Mouse (Mus musculus): ENCODE measurements around the gene Apc2. TPM values are rescaled to one million over a fixed set of nuclear protein-coding genes. Genes with fewer than 3 reads are reported as not detected.

The Apc2 gene
- total and polyA plus RNA-seq, 3 experiments = 0.07 to 0.13 TPM; not detected in 1

- peaks cover 50% of the 10 kb centered on the region for H3K27me3 ChIP-seq (replicated peaks)
- H3K79me2 ChIP-seq (replicated peaks; ENCODE audit: control insufficient read depth, extremely low read depth, insufficient read depth, poor library complexity, severe bottlenecking) = no peaks in the 10 kb centered on the region
- peaks cover 30 to 48% of the 10 kb centered on the region in 2 experiments for H3K4me1 ChIP-seq (ENCODE audit: control insufficient read depth in 1 of 2, insufficient read depth in 2 of 2)
- H3K9me3 ChIP-seq (replicated peaks; ENCODE audit: low read length) = peaks cover 5% of the 10 kb centered on the region
- dilution Hi-C loops (cut with MboI; ENCODE audit: extremely low pct_ligation_motif_present, extremely low pct_unique_long_range_greater_than_20kb, low sequenced_read_pairs) (no loop called here), in situ Hi-C loops (cut with MboI; ENCODE audit: low pct_ligation_motif_present, low pct_unique_long_range_greater_than_20kb, low sequenced_read_pairs) (no loop called here)
- H3K4me2 ChIP-seq (ENCODE audit: insufficient read depth, low read depth, poor library complexity, severe bottlenecking) = peak overlapping the region; percentile 58
- H3K27ac ChIP-seq (ENCODE audit: insufficient read depth, low read depth) = no peak overlapping the region
- peaks cover 22 to 28% of the 10 kb centered on the region in 2 experiments for H3K36me3 ChIP-seq (replicated peaks in 1 of 2; ENCODE audit: control insufficient read depth in 1 of 2, insufficient read depth in 1 of 2, low read length in 1 of 2)
- peak overlapping the region in 1 of 3 experiments; percentile 55 for H3K4me3 ChIP-seq (replicated peaks in 1 of 3; ENCODE audit: low read depth in 2 of 3, low read length in 2 of 3, poor library complexity in 1 of 3)
- no peak for DNase-seq (ENCODE audit: extremely low read depth)
- no peak for TF ChIP-seq E2F4 (IDR thresholded peaks at IDR 0.05; ENCODE audit: insufficient replicate concordance, low read depth, low read length)
- TF ChIP-seq ZMIZ1 (IDR thresholded peaks at IDR 0.05; ENCODE audit: low read depth, low read length) = no peak
- no peak for TF ChIP-seq CHD2 (IDR thresholded peaks at IDR 0.05; ENCODE audit: low read length)
- no peak for TF ChIP-seq ZNF384 (IDR thresholded peaks at IDR 0.05; ENCODE audit: low read depth, low read length)
- no peak for TF ChIP-seq MYC (IDR thresholded peaks at IDR 0.05; ENCODE audit: low read depth, low read length)
- TF ChIP-seq ZC3H11A (IDR thresholded peaks at IDR 0.05; ENCODE audit: low read depth, low read length) = no peak
- peak overlapping the region; percentile 41 for H3K9ac ChIP-seq (ENCODE audit: insufficient read depth, low read depth)
These were observed 36.1 kb downstream of the Apc2 start for GRCm38 (mm10) chr10:80331636-80332524.

DNA sequence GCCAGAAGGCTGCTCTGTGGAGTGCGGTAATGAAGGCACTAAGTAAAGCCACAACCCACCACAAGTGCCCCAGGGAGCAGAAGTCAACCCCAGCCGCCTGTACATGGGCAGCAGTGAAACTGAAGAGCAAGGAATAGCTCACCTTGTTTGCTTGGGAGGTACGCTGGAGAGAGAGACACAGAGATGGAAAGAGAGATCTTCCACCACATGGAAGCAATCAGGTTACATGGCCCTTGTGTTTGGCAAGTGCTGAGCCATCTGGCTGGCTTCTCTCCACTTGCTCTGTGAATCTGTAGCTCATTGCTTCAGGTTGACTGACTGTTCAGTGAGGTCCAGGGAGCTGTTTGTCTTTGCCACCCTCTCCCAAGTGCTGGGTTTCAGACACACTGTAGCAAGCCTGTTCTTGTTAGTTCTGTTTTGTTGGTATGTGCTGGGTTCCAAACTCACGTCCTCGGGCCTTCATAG lies 36.8 kb downstream of the Apc2 start:
- H3K4me3 ChIP-seq (replicated peaks in 1 of 3; ENCODE audit: low read depth in 2 of 3, low read length in 2 of 3, poor library complexity in 1 of 3) = no peak overlapping the region
- H3K27me3 ChIP-seq (replicated peaks) = peaks cover 45% of the 10 kb centered on the region
- peaks cover 5% of the 10 kb centered on the region for H3K9me3 ChIP-seq (replicated peaks; ENCODE audit: low read length)
- in situ Hi-C loops (cut with MboI; ENCODE audit: low pct_ligation_motif_present, low pct_unique_long_range_greater_than_20kb, low sequenced_read_pairs) (no loop called here), dilution Hi-C loops (cut with MboI; ENCODE audit: extremely low pct_ligation_motif_present, extremely low pct_unique_long_range_greater_than_20kb, low sequenced_read_pairs) (no loop called here)
- DNase-seq (ENCODE audit: extremely low read depth) = no peak
- H3K36me3 ChIP-seq (replicated peaks in 1 of 2; ENCODE audit: control insufficient read depth in 1 of 2, insufficient read depth in 1 of 2, low read length in 1 of 2) = peaks cover 22 to 28% of the 10 kb centered on the region in 2 experiments
- no peak overlapping the region for H3K9ac ChIP-seq (ENCODE audit: insufficient read depth, low read depth)
- H3K4me1 ChIP-seq (ENCODE audit: control insufficient read depth in 1 of 2, insufficient read depth in 2 of 2) = peaks cover 30 to 48% of the 10 kb centered on the region in 2 experiments
- no peaks in the 10 kb centered on the region for H3K79me2 ChIP-seq (replicated peaks; ENCODE audit: control insufficient read depth, extremely low read depth, insufficient read depth, poor library complexity, severe bottlenecking)
- no peak for TF ChIP-seq RAD21 (IDR thresholded peaks at IDR 0.05; ENCODE audit: low read depth, low read length)
- no peak for TF ChIP-seq ZKSCAN1 (IDR thresholded peaks at IDR 0.05; ENCODE audit: borderline replicate concordance, low read depth, low read length)
- no peak for TF ChIP-seq CHD2 (IDR thresholded peaks at IDR 0.05; ENCODE audit: low read length)
- TF ChIP-seq POLR2AphosphoS2 (IDR thresholded peaks at IDR 0.05; ENCODE audit: low read depth, low read length) = no peak
- no peak for TF ChIP-seq ELF1 (IDR thresholded peaks at IDR 0.05; ENCODE audit: low read depth, low read length)
- no peak for TF ChIP-seq MAX (IDR thresholded peaks at IDR 0.05; ENCODE audit: low read length)
- TF ChIP-seq JUN (IDR thresholded peaks at IDR 0.05; ENCODE audit: insufficient read depth, low read depth, low read length) = no peak
- no peak for TF ChIP-seq USF2 (conservative IDR thresholded peaks at IDR 0.05; ENCODE audit: low read depth, low read length)
- TF ChIP-seq KAT2A (IDR thresholded peaks at IDR 0.05; ENCODE audit: insufficient replicate concordance, low read length) = no peak
- TF ChIP-seq SIN3A (IDR thresholded peaks at IDR 0.05; ENCODE audit: low read length) = no peak
- no peak for TF ChIP-seq HCFC1 (IDR thresholded peaks at IDR 0.05; ENCODE audit: low read depth, low read length)
- no peak for TF ChIP-seq IRF4 (IDR thresholded peaks at IDR 0.05; ENCODE audit: low read depth, low read length)
- no peak for TF ChIP-seq JUND (conservative IDR thresholded peaks at IDR 0.05; ENCODE audit: low read depth, low read length)
- no peak for TF ChIP-seq ZC3H11A (IDR thresholded peaks at IDR 0.05; ENCODE audit: low read depth, low read length)
- no peak for TF ChIP-seq NRF1 (IDR thresholded peaks at IDR 0.05; ENCODE audit: low read depth, low read length)
- H3K27ac ChIP-seq (ENCODE audit: insufficient read depth, low read depth) = no peak overlapping the region
- H3K4me2 ChIP-seq (ENCODE audit: insufficient read depth, low read depth, poor library complexity, severe bottlenecking) = no peak overlapping the region
